Mouse (Mus musculus) MEL (cell line): Measurements from ENCODE around the gene Ddb2. TPM values are rescaled to one million over a fixed set of nuclear protein-coding genes. Genes with fewer than 3 reads are reported as not detected.
A peak's percentile ranks its signal among the peaks of the same experiment; 100 is the strongest.

ENCODE experiments used
- DNase-seq: peaks from one replicate; pipeline ENCODE4 v3.0.0; 2011; ENCODE audit warnings: low read depth, low spot score
- H3K27ac ChIP-seq: 2 replicates; pipeline ENCODE4 v1.5.1; 2012; ENCODE audit warnings: low read depth, mild to moderate bottlenecking, control low read depth, low read length, moderate library complexity; ENCODE audit not compliant: control insufficient read depth
- H3K27me3 ChIP-seq, 2 experiments: fragments of 150-350 bp in 1 of 2; sonication (generic) in 1 of 2; 2 replicates each; pipeline ENCODE4 v1.6.1; 2012; ENCODE audit warnings: low read length in 2 of 2, mild to moderate bottlenecking in 2 of 2, improper control_type of control experiment in 1 of 2, moderate library complexity in 1 of 2; ENCODE audit not compliant: insufficient read depth in 2 of 2, control insufficient read depth in 1 of 2
- H3K36me3 ChIP-seq, 2 experiments: 2 replicates each; pipeline ENCODE4 v1.6.1; 2012 to 2014; ENCODE audit warnings: low read length in 2 of 2, improper control_type of control experiment in 1 of 2, inconsistent platforms in 1 of 2, mild to moderate bottlenecking in 1 of 2; ENCODE audit not compliant: insufficient read depth in 2 of 2, control insufficient read depth in 1 of 2
- H3K4me1 ChIP-seq, 2 experiments: fragments of 150-350 bp in 1 of 2; sonication (generic) in 1 of 2; 2 replicates each; pipeline ENCODE4 v1.6.1; 2012; ENCODE audit warnings: low read length in 2 of 2, improper control_type of control experiment in 1 of 2, mild to moderate bottlenecking in 1 of 2; ENCODE audit not compliant: insufficient read depth in 2 of 2, control insufficient read depth in 1 of 2
- H3K4me3 ChIP-seq, 2 experiments: fragments of 150-350 bp in 1 of 2; sonication (generic) in 1 of 2; 2 replicates each; pipeline ENCODE4 v1.5.1; 2012; ENCODE audit warnings: low read depth in 2 of 2, low read length in 2 of 2, mild to moderate bottlenecking in 2 of 2, moderate library complexity in 2 of 2, control low read depth in 1 of 2, improper control_type of control experiment in 1 of 2; ENCODE audit not compliant: control insufficient read depth in 1 of 2, insufficient read depth in 1 of 2
- H3K79me2 ChIP-seq: 2 replicates; pipeline ENCODE4 v1.6.1; 2012; ENCODE audit warnings: mild to moderate bottlenecking, low read length, moderate library complexity; ENCODE audit not compliant: control insufficient read depth, poor library complexity, insufficient read depth
- H3K9ac ChIP-seq: 2 replicates; pipeline ENCODE4 v1.6.1; 2012; ENCODE audit warnings: low read depth, mild to moderate bottlenecking, control low read depth, low read length, moderate library complexity; ENCODE audit not compliant: control insufficient read depth, poor library complexity, severe bottlenecking
- H3K9me3 ChIP-seq: fragments of 150-350 bp; sonication (generic); replicated peaks from 2 replicates; pipeline ENCODE4 v1.6.1; 2012; ENCODE audit warnings: mild to moderate bottlenecking, low read length, improper control_type of control experiment, moderate library complexity; ENCODE audit not compliant: insufficient read depth
- BHLHE40 ChIP-seq: IDR thresholded peaks from 2 replicates; pipeline ENCODE4 v1.6.1; 2012; ENCODE audit warnings: low read depth, mild to moderate bottlenecking, inconsistent platforms, low read length, improper control_type of control experiment, borderline replicate concordance
- CHD1 ChIP-seq: IDR thresholded peaks from 2 replicates; pipeline ENCODE4 v1.6.1; 2012; ENCODE audit warnings: low read depth, mild to moderate bottlenecking, inconsistent platforms, low read length, improper control_type of control experiment
- CHD2 ChIP-seq: IDR thresholded peaks from 2 replicates; pipeline ENCODE4 v1.6.1; 2011; ENCODE audit warnings: low read length, improper control_type of control experiment
- CTCF ChIP-seq, 3 experiments: IDR thresholded peaks in 2 of 3; conservative IDR thresholded peaks in 1 of 3; 2 replicates each; pipeline ENCODE4 v1.5.1; 2011 to 2012; ENCODE audit warnings: low read length in 3 of 3, low read depth in 2 of 3, mild to moderate bottlenecking in 2 of 3, improper control_type of control experiment in 1 of 3, inconsistent platforms in 1 of 3, mixed read lengths in 1 of 3, moderate library complexity in 1 of 3; ENCODE audit not compliant: control insufficient read depth in 1 of 3, insufficient read depth in 1 of 3, poor library complexity in 1 of 3, severe bottlenecking in 1 of 3
- E2F4 ChIP-seq: IDR thresholded peaks from 2 replicates; pipeline ENCODE4 v1.6.1; 2011; ENCODE audit warnings: low read depth, low read length, improper control_type of control experiment, borderline replicate concordance
- ETS1 ChIP-seq: IDR thresholded peaks from 2 replicates; pipeline ENCODE4 v1.6.1; 2012; ENCODE audit warnings: low read depth, mild to moderate bottlenecking, inconsistent platforms, low read length, improper control_type of control experiment, moderate library complexity
- GATA1 ChIP-seq: IDR thresholded peaks from 2 replicates; pipeline ENCODE4 v1.6.1; 2011; ENCODE audit warnings: low read depth, low read length, improper control_type of control experiment
- HCFC1 ChIP-seq: IDR thresholded peaks from 2 replicates; pipeline ENCODE4 v1.6.1; 2012; ENCODE audit warnings: low read depth, mild to moderate bottlenecking, inconsistent platforms, low read length, improper control_type of control experiment, moderate library complexity
- KAT2A ChIP-seq: conservative IDR thresholded peaks from 2 replicates; pipeline ENCODE4 v1.6.1; 2012; ENCODE audit warnings: low read depth, low read length, improper control_type of control experiment, inconsistent platforms
- MAFK ChIP-seq: IDR thresholded peaks from 2 replicates; pipeline ENCODE4 v1.6.1; 2011; ENCODE audit warnings: low read depth, mild to moderate bottlenecking, low read length, improper control_type of control experiment, borderline replicate concordance
- MAX ChIP-seq: IDR thresholded peaks from 2 replicates; pipeline ENCODE4 v1.6.1; 2011; ENCODE audit warnings: low read length, improper control_type of control experiment
- MAZ ChIP-seq: IDR thresholded peaks from 2 replicates; pipeline ENCODE4 v1.6.1; 2012; ENCODE audit warnings: low read depth, mild to moderate bottlenecking, inconsistent platforms, low read length, improper control_type of control experiment
- MYB ChIP-seq: IDR thresholded peaks from 2 replicates; pipeline ENCODE4 v1.6.1; 2011; ENCODE audit warnings: mild to moderate bottlenecking, low read depth, low read length, improper control_type of control experiment
- MYC ChIP-seq: IDR thresholded peaks from 2 replicates; pipeline ENCODE4 v1.6.1; 2011; ENCODE audit warnings: low read depth, mild to moderate bottlenecking, low read length, improper control_type of control experiment, moderate library complexity
- POLR2A ChIP-seq, 2 experiments: IDR thresholded peaks; 2 replicates each; pipeline ENCODE4 v1.6.1; 2011 to 2012; ENCODE audit warnings: low read length in 2 of 2, mild to moderate bottlenecking in 2 of 2, control low read depth in 1 of 2, improper control_type of control experiment in 1 of 2, low read depth in 1 of 2, moderate library complexity in 1 of 2; ENCODE audit not compliant: control insufficient read depth in 1 of 2, insufficient read depth in 1 of 2, poor library complexity in 1 of 2
- RCOR1 ChIP-seq: IDR thresholded peaks from 2 replicates; pipeline ENCODE4 v1.6.1; 2012; ENCODE audit warnings: low read depth, mild to moderate bottlenecking, inconsistent platforms, low read length, improper control_type of control experiment
- TAL1 ChIP-seq: IDR thresholded peaks from 2 replicates; pipeline ENCODE4 v1.6.1; 2012; ENCODE audit warnings: mild to moderate bottlenecking, inconsistent platforms, low read length, moderate library complexity, mixed read lengths
- TBP ChIP-seq: IDR thresholded peaks from 2 replicates; pipeline ENCODE4 v1.8.0; 2011; ENCODE audit warnings: low read depth, low read length, improper control_type of control experiment
- USF1 ChIP-seq: IDR thresholded peaks from 2 replicates; pipeline ENCODE4 v1.6.1; 2014; ENCODE audit warnings: low read depth, mild to moderate bottlenecking, inconsistent platforms, low read length, improper control_type of control experiment, moderate library complexity
- USF2 ChIP-seq, 2 experiments: IDR thresholded peaks; 2 replicates each; pipeline ENCODE4 v1.6.1; 2011 to 2012; ENCODE audit warnings: improper control_type of control experiment in 2 of 2, low read length in 2 of 2, borderline replicate concordance in 1 of 2, inconsistent platforms in 1 of 2, low read depth in 1 of 2, mild to moderate bottlenecking in 1 of 2; ENCODE audit not compliant: insufficient read depth in 1 of 2
- ZC3H11A ChIP-seq: IDR thresholded peaks from 2 replicates; pipeline ENCODE4 v1.6.1; 2012; ENCODE audit warnings: low read depth, mild to moderate bottlenecking, inconsistent platforms, low read length, improper control_type of control experiment
- polyA plus RNA-seq, 2 experiments: library from polyadenylated mRNA; stranded (reverse) in 1 of 2; unstranded in 1 of 2; fragments of >175 nt in 1 of 2; fragments of >200 nt in 1 of 2; gene quantifications; 2 replicates each; pipeline versions ENCODE4 v1.2.1 to v1.2.4; 2012; ENCODE audit warnings: low replicate concordance in 2 of 2, low read depth in 1 of 2; ENCODE audit not compliant: insufficient read length in 2 of 2, insufficient read depth in 1 of 2, missing spikeins in 1 of 2
- total RNA-seq: library from RNA; depleted of rRNA; stranded (reverse); fragments of 300-350 nt; gene quantifications from 2 replicates; pipeline ENCODE4 v1.2.3, GENCODE M21; 2012

Gene Ddb2
- total and polyA plus RNA-seq, 3 experiments: 8.4 to 12.6 TPM; not detected in 1

DNA sequence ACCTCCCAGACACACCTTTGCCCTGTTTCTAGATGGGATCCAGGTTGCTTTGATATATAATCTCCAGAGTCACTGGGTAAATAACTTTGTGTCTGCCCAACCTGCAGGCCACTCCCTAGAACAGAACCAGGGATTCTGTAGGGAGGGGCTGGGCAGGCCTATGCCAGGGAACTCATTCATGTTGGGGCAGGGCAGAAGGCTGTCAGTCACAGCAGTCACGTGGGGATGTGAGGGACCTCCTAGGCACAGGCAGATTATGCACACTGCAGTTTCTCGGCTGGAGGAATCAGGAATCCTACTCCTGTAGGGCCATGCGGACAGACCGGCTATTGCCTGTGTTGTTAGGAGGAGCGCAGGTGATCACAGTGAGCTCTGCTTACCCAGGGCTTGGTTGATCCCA is 44.6 kb upstream of the Ddb2 start:
- Histone ChIP-seq H3K4me1 (no peaks in the 10 kb centered on the region), H3K27ac (no peak overlapping the region), H3K36me3 (no peaks in the 10 kb centered on the region), H3K9me3 (no peaks in the 10 kb centered on the region), H3K27me3 (no peaks in the 10 kb centered on the region), H3K79me2 (no peaks in the 10 kb centered on the region), H3K4me3 (no peak overlapping the region), H3K9ac (no peak overlapping the region)
- TF ChIP-seq MYB (no peak), ZC3H11A (no peak)
- DNase-seq: no peak

DNA sequence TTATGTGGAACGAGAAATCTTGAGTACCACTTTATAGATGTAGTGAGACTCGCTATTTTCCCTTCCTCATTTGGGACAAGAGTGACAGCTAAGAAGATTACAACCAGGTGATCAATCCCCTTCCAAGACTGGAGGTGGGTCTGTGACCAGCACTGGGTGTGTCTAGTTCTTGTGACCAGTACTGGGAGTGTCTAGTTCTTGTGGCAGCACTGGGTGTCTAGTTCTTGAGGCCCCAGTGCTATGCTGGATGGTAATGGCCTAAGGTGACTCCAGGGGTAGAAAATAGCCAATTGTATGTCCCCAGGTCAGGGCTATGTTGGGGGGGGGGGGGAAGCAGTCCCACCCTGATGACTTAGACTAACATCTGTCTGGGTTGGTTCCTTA is 42.6 kb upstream of the Ddb2 start:
- H3K27me3 ChIP-seq: no peaks in the 10 kb centered on the region
- no peak for TF ChIP-seq MAZ
- TF ChIP-seq TBP: no peak
- no peak for TF ChIP-seq E2F4
- no peak for TF ChIP-seq USF2 (IDR thresholded peaks at IDR 0.05; ENCODE audit: borderline replicate concordance in 1 of 2, insufficient read depth in 1 of 2, low read depth in 1 of 2, low read length in 2 of 2)
- no peak for TF ChIP-seq GATA1
- no peak for TF ChIP-seq MYC
- TF ChIP-seq BHLHE40: no peak
- no peak for TF ChIP-seq ZC3H11A
- no peak for TF ChIP-seq HCFC1
- TF ChIP-seq USF1: no peak
- TF ChIP-seq CTCF (IDR thresholded peaks at IDR 0.05 in 2 of 3, conservative IDR thresholded peaks at IDR 0.05 in 1 of 3; ENCODE audit: control insufficient read depth in 1 of 3, insufficient read depth in 1 of 3, low read depth in 2 of 3, low read length in 3 of 3, poor library complexity in 1 of 3, severe bottlenecking in 1 of 3): no peak
- TF ChIP-seq MAX: no peak
- TF ChIP-seq RCOR1: no peak
- TF ChIP-seq TAL1: no peak
- no peak for TF ChIP-seq CHD2
- TF ChIP-seq CHD1: no peak
- no peak for TF ChIP-seq MAFK
- TF ChIP-seq ETS1: no peak
- no peak for TF ChIP-seq KAT2A
- no peak for TF ChIP-seq POLR2A (IDR thresholded peaks at IDR 0.05; ENCODE audit: control insufficient read depth in 1 of 2, insufficient read depth in 1 of 2, low read depth in 1 of 2, low read length in 2 of 2, poor library complexity in 1 of 2)
- TF ChIP-seq, all 39 proteins: peak for 0
- H3K9me3 ChIP-seq: no peaks in the 10 kb centered on the region
- DNase-seq: peak; percentile 23
- H3K9ac ChIP-seq: no peak overlapping the region
- no peaks in the 10 kb centered on the region for H3K4me1 ChIP-seq
- no peak overlapping the region for H3K27ac ChIP-seq
- H3K4me3 ChIP-seq: no peak overlapping the region
- H3K79me2 ChIP-seq: no peaks in the 10 kb centered on the region
- no peaks in the 10 kb centered on the region for H3K36me3 ChIP-seq
